Mouse (Mus musculus) T-cell, adult 2 months (primary cell): ENCODE results near the gene Olfr1278.
"Not testable (repeated sequence)": the region's sequence is repeated elsewhere in the genome, so short reads cannot be mapped to it uniquely, and the experiment has no call there.

Experiments used
- DNase-seq: peaks from one replicate; pipeline ENCODE4 v3.0.0; 2022; ENCODE audit warnings: low spot score

Olfr1278 gene

GRCm38 (mm10) chr2:111289836-111290235, at the start of gene Olfr1278:
Olfr1278 (plus strand) TSS chr2:111290136.
- DNase-seq, result no peak

GRCm38 (mm10) chr2:111254216-111254615, 35.7 kb upstream of the Olfr1278 start, which contains the start of gene Olfr1276:
Olfr1276 (plus strand) TSS chr2:111254516.
- DNase-seq, result no peak

DNA sequence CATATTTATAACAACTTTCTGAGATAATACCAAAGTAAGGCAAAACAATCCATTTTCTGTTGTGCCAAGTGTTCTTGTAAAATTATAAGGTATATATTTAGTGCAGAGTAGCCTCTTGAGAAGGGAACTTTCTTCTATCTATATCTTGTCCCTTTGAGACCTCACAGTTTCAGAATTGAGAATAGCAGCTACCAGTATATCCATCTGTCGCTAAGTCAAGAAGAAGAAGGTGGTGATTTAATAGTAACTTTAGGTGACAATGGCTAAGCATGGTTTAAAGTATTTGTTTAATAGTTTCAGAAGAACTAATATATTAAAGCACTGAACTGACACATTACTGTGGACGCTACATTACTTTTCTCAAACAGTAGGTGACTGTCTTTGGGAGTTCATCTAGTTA, 15.9 kb upstream of the Olfr1278 start, which contains the start of gene Olfr1277:
TSS of gene Olfr1277 (minus strand) at position 101 of the 400 bp plus-strand sequence.
- no peak for DNase-seq

DNA sequence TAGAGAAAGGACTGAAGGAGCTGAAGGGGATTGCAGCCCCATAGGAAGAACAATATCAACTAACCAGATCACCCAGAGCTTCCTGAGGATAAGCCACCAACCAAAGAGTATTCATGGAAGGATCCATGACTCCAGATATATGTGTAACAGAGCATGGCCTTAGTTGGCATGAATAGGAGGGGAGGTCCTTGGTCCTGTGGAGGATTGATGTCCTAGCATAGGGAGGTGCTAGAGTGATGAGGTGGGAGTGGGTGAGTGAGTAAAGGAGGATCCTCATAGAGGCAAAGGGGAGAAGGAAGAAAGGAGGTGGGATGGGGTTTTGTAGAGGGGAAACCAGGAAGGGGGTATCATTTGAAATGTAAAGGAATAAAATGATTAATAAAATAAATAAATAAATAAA, 8.6 kb downstream of the Olfr1278 start:
- DNase-seq, result no peak

DNA sequence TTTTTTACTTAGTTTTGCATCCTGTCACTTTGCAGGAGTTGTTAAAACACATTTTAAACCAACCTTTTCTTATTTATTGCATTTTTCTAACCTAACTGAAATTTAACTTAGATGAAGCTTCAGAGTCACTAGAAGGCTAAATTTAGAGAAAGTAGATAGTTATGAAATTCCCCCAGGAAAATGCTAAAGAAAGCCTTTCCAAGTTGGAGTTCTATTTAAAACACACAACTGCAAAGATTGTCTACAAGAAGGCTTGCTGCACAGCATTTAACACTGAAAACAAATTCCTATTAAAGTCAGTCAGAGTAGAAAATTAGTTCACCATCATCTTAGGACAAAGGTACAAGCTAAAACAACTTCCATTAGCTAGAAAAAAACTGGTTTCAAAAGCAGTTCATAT, 10.4 kb downstream of the Olfr1278 start, which contains the start of gene Olfr1279:
TSS of gene Olfr1279 (plus strand) at position 262 of the 400 bp plus-strand sequence.
- no peak for DNase-seq

DNA sequence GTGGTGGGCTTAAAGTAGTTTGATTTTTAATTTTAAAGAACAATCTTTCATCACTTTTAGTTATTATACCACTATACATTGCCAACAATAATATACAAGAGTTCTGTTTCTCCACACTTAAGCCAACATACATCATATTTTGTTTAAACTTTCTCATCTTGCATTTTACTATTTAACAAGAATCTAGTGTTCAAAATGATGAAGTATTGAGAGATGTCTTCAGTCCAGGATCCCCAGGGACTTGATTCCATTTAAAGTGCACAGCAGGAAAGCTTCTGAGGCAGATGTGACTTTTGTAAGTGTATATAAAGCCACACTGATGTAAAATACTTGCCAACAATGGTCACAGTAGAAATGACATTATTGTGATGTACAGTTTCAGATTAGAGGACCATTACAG, 23.8 kb downstream of the Olfr1278 start, which contains the start of gene Olfr1280:
TSS of gene Olfr1280 (plus strand) at position 301 of the 400 bp plus-strand sequence.
- DNase-seq, result no peak

DNA sequence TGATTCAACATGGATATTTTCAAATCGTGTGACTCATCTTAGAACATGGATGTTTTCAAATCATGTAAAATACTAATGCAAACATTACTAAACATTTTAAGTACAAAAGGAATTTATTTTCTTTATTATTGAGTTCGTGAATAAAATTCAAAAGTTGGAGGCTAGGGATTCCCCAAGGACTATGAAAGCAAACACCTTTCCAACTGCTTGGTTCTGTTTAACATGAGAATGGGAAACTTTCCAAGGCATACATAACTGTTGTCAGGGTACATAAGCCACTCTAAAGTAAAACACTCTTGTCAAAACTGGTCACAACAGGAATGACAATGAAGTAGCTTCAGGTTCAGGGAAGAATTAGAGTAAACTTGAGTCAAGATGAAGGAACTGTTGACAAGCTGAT, 36.3 kb downstream of the Olfr1278 start, which contains the start of gene Olfr1281:
TSS of gene Olfr1281 (plus strand) at position 301 of the 400 bp plus-strand sequence.
- no peak for DNase-seq

GRCm38 (mm10) chr2:111333721-111334120, 43.8 kb downstream of the Olfr1278 start:
- not testable (repeated sequence) for DNase-seq

GRCm38 (mm10) chr2:111335976-111336375, 46.0 kb downstream of the Olfr1278 start, which contains the start of gene Olfr1282:
Olfr1282 (minus strand) TSS chr2:111336076.
- DNase-seq, result no peak
